Mouse (Mus musculus) mouse trophoblast stem cell (cell line): Measurements from ENCODE around the gene Prdm16.

ENCODE experiments used
- in situ Hi-C, 2 experiments: fragments of 300-500 bp; cut with MseI, MboI; formaldehyde crosslinking; loops; 2 replicates in 1 of 2; 3 replicates in 1 of 2; pipeline ENCODE4 v1.15.1; 2025

Prdm16 gene

GRCm38 (mm10) chr4:154424681-154425080, 212.0 kb downstream of the Prdm16 start:
- in situ Hi-C loops, result no loop called here

- in situ Hi-C loops, result no loop called here
These were observed 214.2 kb downstream of the Prdm16 start for GRCm38 (mm10) chr4:154422431-154422913.

DNA sequence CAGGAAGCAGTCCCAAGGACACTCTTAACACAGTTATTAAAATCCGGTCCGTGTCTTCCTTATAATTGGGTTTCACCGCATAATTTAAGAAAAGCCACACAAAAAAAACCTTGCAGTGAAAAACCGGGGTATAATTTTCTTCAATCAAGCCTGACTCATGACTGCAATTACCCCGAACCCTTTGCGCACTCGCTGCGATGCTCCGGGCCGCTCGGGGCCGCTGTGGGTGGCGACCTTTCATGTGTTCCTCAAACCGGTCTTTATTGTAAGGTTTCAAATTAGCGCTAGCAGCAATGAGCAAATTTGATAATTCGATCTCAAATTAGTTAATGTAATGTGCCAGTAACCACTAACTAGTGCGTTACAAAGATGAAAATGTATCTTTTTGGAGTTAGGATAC, 215.9 kb downstream of the Prdm16 start:
- in situ Hi-C loops, result no loop called here

DNA sequence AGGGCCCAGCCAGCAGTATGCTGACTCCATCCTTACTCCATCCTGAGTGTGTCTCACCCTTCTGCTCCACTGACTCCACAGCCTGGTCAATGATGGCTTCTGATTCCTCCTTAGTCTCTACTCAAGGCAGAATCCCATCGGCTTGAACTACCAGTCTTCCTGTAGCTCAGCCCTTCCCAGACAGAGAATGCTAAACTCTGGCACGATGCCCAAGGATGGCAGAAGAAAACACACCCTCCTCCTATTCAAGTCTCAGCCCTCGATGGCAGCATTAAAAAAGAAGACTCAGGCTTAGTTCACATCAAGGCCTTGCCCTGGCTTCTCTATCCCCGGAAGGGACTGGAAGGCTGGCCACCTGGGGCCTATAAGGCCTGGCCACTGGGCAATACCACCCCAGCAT, 216.9 kb downstream of the Prdm16 start:
- in situ Hi-C loops, result no loop called here

DNA sequence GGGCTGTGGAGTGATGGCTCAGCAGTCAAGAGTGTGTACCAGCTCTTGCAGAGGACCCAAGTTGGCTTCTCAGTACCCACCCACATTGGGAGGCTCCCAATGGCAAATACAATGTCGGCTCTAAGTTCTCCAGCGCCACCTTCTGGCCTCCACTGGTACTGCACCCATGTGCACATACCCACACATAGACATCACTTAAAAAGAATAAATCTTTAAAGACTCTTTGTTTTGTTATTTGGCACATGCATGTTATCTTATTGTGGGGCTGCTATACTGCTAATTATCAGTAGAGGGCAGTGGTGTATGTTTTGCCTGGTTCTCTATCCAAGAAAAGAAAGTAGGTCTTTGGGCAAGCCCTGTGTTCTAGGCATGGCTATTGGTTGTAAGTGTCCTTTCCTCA, 217.7 kb downstream of the Prdm16 start:
- in situ Hi-C loops, result no loop called here

DNA sequence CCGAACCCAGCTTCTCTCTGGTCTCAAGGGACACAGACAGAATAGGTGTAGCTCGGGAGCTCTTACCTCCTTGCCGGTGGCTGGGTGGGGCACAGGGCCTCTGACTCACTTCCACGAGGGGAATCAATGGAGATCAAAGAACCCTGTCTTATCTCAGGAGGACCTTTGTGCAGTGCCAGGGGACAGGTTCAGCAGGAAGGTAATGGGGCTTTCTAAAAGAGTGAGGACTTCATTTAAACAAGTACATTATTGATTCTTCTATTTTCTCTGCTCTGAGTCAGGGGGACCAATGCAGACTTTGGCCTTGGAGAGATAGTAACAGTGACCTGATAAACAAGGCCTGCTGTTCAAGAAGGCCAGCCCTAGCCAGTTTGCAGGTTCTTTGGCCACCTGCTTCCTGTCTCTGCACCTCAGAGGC, 218.3 kb downstream of the Prdm16 start:
- in situ Hi-C loops, result no loop called here

GRCm38 (mm10) chr4:154416728-154417127, 219.9 kb downstream of the Prdm16 start:
- in situ Hi-C loops, result no loop called here

DNA sequence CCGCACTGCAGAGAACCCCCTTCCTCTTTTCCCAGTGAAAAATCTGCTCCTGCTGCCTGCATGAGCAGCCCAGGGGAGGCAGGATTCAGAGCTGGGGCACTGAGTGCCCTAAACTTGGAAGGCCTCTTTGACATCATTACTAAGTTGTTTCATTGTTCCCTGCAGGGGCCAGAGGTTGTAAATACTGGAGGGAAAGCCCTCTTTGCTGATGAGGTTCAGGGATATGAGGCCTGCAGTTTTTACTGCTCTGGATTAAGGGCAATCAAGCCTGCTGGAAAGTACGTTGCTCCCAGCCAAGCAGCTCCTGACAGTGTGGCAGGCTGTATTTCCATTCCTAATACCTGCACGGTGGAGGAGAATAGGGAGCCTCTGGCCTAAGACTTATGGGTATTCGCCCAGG, 221.8 kb downstream of the Prdm16 start:
- in situ Hi-C loops, result no loop called here

- in situ Hi-C loops, result no loop called here
These were observed 226.1 kb downstream of the Prdm16 start for GRCm38 (mm10) chr4:154410559-154410958.

- in situ Hi-C loops, result no loop called here
These were observed 226.8 kb downstream of the Prdm16 start for GRCm38 (mm10) chr4:154409841-154410240.

- in situ Hi-C loops, result no loop called here
These were observed 227.4 kb downstream of the Prdm16 start for GRCm38 (mm10) chr4:154409237-154409721.

DNA sequence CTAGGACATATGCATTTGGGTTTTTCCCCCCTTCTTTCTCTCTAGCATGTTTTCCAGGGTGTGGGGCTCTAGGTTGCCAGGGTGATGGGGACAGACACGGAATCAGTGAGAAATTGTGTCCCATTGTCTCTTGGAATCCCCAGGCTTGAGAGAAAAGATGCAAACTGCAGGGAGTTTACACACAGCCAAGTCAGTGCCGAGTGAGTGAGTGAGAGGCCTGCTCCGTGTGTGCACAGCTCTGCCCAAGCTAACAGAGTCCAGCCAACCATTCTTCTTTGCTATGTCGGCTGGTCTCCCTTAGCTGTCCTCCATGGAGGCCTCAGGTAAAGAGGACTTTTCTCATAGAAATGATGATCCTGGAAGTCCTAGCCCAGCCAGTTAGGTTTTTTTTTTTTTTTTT, 233.7 kb downstream of the Prdm16 start:
- in situ Hi-C loops, result no loop called here

GRCm38 (mm10) chr4:154401982-154402932, 234.4 kb downstream of the Prdm16 start:
- in situ Hi-C loops, result no loop called here

- in situ Hi-C loops, result no loop called here
These were observed 235.3 kb downstream of the Prdm16 start for GRCm38 (mm10) chr4:154401379-154401778.

DNA sequence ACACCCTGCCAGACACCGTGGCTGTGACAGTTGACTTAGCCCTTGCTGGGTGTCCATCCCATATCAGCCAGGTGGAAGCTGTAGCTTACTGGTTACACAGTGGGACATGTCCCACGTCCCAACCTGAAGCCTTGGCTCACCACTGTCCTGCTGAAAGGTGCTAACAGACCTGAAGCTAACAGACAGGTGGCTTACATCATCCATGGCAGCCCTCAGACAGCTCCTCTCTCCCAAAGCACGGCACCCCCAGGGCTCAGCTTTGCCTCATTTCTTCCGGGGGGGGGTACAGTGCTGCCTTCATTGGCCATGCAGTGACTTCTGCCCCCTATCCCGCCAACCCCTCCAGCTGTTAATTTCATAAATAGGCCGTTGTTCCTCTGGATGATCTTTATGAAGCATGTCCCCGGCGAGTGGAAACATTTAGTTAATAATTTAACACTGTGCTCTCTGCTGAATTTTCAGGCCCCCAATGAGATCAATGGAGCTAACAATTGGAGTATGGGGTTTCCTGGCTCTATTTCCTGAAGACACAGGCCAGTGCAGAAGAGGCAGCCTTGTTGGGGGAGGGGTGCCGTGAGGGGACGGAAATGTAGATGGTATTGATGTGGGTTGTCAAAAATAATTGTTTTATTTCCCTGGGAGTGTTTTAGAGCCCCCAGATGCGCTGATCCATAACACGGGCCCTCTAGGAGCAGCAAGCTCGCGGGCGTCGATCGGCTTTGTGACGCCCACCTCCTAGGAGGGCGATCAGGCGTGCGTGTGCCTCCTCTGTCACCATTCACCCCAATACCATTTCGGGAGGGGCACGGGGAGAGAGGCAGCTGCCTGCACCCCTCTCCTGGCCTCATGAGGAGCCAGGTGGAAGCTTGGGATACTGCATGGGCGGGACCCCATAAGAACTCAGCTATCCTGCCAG, 236.2 kb downstream of the Prdm16 start:
- in situ Hi-C loops, result no loop called here

DNA sequence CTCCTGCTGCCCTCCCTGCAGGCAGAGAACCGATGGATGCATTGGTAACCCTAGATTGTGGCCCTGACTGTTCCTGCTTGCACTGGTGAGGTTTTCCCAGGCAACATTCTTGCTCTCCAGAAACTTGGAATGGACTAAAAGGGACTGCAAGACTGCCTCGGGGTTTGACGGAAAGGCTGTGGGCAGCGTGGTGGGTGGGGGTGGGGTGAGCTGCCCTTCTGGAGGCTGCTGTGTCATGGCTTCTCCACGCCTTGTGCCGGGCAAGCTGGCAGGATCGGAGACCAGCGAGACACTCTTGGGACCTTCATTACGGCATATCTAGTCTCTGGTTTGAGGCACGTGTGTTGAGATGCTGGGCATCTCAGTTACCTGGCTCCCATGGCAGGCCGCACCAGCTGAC, 237.0 kb downstream of the Prdm16 start:
- in situ Hi-C loops, result no loop called here

- in situ Hi-C loops, result no loop called here
These were observed 239.9 kb downstream of the Prdm16 start for GRCm38 (mm10) chr4:154396652-154397301.

- in situ Hi-C loops, result no loop called here
These were observed 242.4 kb downstream of the Prdm16 start for GRCm38 (mm10) chr4:154394123-154394722.

GRCm38 (mm10) chr4:154393196-154394122, 243.2 kb downstream of the Prdm16 start:
- in situ Hi-C loops, result no loop called here

DNA sequence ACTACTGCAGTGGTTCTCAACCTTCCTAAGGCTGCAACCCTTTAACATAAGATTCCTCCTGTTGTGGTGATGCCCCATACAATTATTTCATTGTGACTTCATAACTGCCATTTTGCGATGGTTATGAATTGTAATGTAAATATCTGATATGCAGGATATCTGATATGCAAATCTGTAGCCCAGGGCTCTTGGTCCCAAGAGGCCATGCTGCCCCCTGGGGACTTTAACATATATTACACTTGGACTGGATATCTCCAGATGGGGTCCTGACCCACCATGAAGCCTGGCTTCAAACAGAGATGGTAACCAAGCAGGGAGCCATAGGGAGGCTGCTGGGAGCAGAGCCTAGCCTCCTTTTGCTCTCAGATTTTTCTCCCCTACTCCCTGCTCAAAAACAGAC, 244.0 kb downstream of the Prdm16 start:
- in situ Hi-C loops, result no loop called here
